Mouse (Mus musculus): Measurements from ENCODE around the gene Glis3.

The Glis3 gene

GRCm38 (mm10) chr19:28333007-28333766 is 346.7 kb downstream of the Glis3 start:
- no peak for DNase-seq (ENCODE audit: low read depth, low spot score)

DNA sequence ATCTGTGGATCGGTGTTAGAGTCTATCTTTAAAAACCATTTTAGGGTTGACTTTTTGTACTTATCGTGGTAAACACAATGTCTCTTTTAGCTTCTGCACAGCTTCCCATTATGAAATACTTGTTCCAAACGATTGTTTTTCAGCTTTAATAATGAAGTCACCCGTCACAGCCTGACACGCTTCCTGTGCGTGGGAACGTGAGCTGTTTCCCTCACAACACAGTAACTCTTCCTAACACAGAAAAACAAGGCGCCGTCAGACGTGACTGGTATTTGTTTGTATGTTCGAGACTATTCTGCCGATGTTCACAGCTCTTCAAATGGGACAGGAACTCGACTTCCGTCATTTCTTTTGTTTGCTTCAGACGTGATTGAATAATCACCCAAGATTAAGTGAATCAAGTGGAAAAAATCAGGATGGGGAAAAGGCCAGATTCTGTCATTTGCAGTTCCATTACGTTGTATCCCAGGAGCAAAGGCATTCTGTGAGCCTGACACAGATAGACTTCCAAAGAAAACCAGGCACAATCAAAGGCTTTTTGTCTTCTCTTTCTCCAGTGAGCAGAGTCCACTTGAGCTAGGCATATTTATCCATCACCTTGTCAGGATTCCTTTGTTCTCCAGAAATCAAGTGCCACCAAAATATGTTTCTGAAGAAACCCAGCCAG is 351.3 kb downstream of the Glis3 start:
- DNase-seq (ENCODE audit: low read depth, low spot score) = no peak

DNA sequence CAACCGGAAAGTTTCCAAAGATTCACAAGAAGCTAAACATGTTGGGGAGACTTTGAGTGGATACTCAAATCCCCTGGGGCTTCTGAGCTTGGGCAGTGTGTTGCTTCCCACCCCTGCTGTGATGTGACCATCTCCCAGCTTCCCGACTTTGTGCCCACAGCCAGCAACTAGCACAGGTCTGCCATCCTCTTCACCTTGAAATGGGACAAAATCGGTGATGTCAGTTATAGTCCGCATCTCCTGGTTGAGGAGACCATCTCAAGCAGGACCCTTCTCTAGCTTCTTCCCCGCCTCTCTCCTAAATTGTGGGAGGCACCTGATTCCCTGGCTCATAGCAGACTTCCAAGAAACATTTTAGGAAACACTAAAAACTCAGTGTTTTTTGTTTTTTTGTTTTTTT is 352.3 kb downstream of the Glis3 start:
- DNase-seq (ENCODE audit: low read depth, low spot score) = no peak

GRCm38 (mm10) chr19:28306036-28306435 is 373.8 kb downstream of the Glis3 start:
- no peak for DNase-seq (ENCODE audit: low read depth, low spot score)

DNA sequence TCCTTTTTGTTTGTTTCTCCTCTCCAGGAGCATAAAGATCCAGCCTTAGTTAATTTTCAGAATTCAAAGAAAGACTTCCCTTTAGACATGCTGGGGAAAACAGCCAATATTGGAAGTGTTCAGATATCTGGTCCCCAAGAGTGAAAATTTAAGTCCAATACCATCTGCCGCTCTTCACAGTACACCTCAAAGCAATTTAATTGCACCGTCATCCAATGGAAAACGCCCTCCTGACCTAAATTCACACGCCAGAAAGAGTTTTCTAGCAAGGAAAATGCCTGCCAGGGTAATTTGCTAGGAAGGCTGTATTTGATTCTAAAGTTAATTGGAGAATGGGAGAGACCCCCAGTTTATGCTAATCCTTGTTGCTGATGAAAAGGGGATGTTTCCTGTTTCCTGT is 374.4 kb downstream of the Glis3 start:
- no peak for DNase-seq (ENCODE audit: low read depth, low spot score)

DNA sequence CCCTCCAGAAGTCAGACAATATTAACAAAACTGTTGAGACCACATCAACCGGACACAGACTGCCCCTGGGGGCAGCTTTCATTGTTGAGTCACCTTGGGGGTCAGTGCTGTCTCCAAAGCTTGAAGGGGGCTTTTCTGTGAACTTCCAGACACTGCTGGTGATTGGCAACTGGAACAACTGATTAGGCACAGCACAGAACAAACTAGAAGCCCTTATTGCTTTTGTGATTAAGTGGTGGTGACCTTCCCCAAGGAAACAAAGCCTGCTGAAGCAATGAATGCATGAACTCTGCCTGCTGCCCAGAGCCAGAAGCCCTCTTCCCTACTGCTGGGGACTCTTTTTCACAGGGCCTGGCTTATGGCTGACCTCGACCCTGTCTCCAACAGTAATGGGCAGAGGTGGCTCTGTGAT is 377.0 kb downstream of the Glis3 start:
- no peak for DNase-seq (ENCODE audit: low read depth, low spot score)

- no peak for DNase-seq (ENCODE audit: low read depth, low spot score)
Observed at GRCm38 (mm10) chr19:28300226-28300625, 379.7 kb downstream of the Glis3 start.

GRCm38 (mm10) chr19:28299211-28299775 is 380.6 kb downstream of the Glis3 start:
- DNase-seq (ENCODE audit: low read depth, low spot score) = no peak

DNA sequence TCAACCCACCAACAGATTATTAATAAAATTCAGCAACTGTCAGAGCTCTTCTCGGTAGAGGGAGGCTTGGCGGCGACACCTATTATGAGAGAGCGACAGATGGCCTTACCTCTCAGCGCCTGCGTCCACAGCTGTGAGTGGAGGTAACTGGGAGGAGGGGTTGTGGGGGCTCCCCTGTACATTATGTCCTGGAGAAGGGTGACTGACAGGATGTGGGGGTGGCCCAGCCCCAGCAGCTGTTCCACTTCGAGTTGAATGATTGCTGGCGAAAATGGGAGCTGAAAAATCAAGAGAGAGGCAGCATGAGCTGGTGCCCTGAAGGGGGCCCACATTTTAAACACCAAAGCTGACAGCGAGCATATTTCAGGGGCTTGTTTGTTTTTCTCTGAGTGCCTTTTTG is 381.2 kb downstream of the Glis3 start:
- no peak for DNase-seq (ENCODE audit: low read depth, low spot score)

DNA sequence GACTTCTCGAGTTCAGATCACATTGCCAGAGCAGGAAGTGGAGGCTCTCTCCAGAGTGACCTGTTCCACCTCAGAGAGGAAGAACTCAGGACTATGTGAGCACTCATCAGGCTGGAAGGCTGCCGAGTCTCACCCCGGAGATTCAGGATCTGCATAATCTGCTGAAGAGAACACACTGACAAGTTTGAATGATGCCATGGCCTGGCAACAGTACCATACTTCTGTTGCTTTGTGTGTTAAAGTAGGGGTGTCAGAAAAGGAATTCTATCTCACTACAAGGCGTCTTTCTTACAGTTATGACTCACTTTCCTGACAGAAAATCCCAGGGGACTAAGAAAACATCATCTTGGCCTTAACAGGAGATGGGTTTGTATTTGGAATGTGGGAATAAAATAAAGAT is 388.3 kb downstream of the Glis3 start:
- no peak for DNase-seq (ENCODE audit: low read depth, low spot score)

- DNase-seq (ENCODE audit: low read depth, low spot score) = no peak
Observed at GRCm38 (mm10) chr19:28289457-28289856, 390.4 kb downstream of the Glis3 start.

- no peak for DNase-seq (ENCODE audit: low read depth, low spot score)
Observed at GRCm38 (mm10) chr19:28287431-28287830, 392.4 kb downstream of the Glis3 start.

DNA sequence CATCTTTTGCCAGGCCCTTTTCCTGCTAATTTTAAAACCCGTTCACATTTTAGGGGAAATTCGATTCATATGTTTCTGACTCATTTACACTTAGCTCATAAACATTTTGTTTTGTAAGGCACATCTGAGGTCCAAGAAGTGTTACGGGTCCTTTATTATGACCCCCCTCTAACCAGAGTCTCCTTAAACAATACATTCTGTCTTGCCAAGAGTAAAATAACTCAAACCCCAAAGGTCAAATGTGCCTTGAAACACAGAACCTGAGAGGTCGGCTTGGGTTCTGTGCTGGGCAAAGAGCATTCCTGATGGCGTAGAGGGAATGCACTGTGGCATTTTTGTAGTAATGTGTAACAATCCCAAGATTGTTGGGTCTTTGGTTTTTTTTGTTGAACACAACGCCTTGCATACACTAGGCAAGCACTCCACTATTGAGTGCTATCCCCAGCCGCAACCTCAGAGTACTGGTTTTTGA is 395.7 kb downstream of the Glis3 start:
- no peak for DNase-seq (ENCODE audit: low read depth, low spot score)

- DNase-seq (ENCODE audit: low read depth, low spot score) = no peak
Observed at GRCm38 (mm10) chr19:28283241-28284097, 396.4 kb downstream of the Glis3 start.

- no peak for DNase-seq (ENCODE audit: low read depth, low spot score)
Observed at GRCm38 (mm10) chr19:28281405-28281804, 398.5 kb downstream of the Glis3 start.

DNA sequence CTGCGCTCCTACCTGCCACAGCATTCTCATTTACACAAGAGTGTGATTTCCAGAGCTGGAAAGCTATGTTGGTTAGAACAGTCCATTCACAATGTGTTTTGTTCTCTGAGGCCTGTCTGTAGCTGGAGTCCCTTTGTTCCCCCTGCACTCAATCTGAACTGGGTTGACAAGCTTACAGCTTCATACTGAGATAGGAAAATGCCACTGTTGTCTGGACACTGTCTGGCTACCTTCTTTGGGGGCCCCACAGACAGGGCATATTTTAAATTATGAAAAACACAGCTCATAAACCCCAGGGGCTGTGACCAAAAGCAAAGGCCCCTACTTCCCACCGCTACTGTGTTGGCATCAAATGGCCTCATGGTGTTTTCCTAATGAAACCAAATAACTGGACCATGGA is 402.8 kb downstream of the Glis3 start:
- DNase-seq (ENCODE audit: low read depth, low spot score) = no peak

- no peak for DNase-seq (ENCODE audit: low read depth, low spot score)
Observed at GRCm38 (mm10) chr19:28274501-28274900, 405.4 kb downstream of the Glis3 start.

- DNase-seq (ENCODE audit: low read depth, low spot score) = no peak
Observed at GRCm38 (mm10) chr19:28273946-28274345, 405.9 kb downstream of the Glis3 start.

DNA sequence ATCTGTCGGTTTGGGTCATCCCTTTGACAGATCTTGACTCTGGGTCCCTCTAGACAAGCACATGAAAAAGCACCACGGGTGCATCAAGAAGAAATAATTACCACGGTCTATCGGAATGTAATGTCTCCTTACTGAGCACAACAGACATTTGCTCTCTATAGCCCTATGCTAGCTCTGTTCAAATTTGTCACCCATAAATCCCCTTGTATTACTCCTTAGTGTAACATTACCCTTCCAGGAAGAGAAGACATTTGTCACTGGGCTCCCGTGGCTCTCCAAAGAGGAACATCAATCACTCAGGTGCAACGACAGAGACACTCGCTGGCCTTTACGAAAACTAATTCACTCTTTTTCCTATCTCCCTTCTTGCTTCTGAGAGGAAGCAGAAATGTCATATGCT is 413.0 kb downstream of the Glis3 start:
- no peak for DNase-seq (ENCODE audit: low read depth, low spot score)

- DNase-seq (ENCODE audit: low read depth, low spot score) = no peak
Observed at GRCm38 (mm10) chr19:28265776-28266175, 414.1 kb downstream of the Glis3 start.

- DNase-seq (ENCODE audit: low read depth, low spot score) = no peak
Observed at GRCm38 (mm10) chr19:28258907-28259675, 420.8 kb downstream of the Glis3 start.
